Comparison of ENCODE assay signal across 9 mouse cellular contexts in the genomic region with DNA sequence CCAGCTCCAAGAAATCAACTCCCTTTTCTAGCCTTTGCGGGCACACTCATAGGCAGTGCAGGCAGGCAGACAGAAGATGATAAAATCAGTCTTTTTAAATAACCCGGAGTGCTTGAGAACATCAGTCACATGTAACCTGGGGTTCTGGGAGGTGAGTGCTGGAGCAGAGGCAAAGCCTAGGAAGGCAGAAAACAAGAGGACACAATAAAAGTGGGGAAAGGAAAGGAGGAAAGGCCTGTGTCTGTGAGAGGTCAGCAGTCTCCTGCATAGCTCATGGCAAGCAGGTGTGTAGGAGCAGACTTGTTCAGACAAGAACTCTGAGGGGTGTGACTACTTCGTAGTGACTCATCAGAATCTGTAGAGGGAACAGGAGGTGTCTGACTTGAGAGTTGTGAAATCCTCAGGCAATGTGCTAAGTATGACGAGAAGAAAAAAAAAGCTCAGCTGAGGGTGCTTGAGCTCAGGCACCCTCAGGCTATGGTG. TPM values are rescaled to one million over a fixed set of nuclear protein-coding genes. Genes with fewer than 3 reads are reported as not detected.
A peak's percentile ranks its signal among the peaks of the same experiment; 100 is the strongest.
DNase-seq lines count a peak whose midpoint lies in the region; ATAC-seq lines count a peak whose summit lies in the region.
"Had no signal": no experiment of that assay in that cellular context is flagged by ENCODE, and none has a peak within 500 bp of the region (broad histone marks: within the 10 kb centered on the region; RNA-seq: fewer than 3 reads in every experiment).

No protein-coding gene starts in this region.

- no peaks in the 10 kb centered on the region for H3K4me1 ChIP-seq in embryonic facial prominence, embryonic 13.5 days
- peaks cover 49% of the 10 kb centered on the region for H3K4me1 ChIP-seq in liver, embryonic 12.5 days
- H3K4me1 ChIP-seq in stomach, embryonic 16.5 days (ENCODE audit: control insufficient read depth, insufficient read depth, low read length), result no peaks in the 10 kb centered on the region; the same call in 1 of the 2 replicates
- peaks cover 5% of the 10 kb centered on the region; the same call in 1 of the 2 replicates for H3K4me1 ChIP-seq in kidney, embryonic 15.5 days

- peaks cover 22% of the 10 kb centered on the region for H3K36me3 ChIP-seq in embryonic facial prominence, embryonic 13.5 days
- peaks cover 69% of the 10 kb centered on the region for H3K36me3 ChIP-seq in liver, embryonic 12.5 days
- 0 out of 2 replicates have a peak, but pooled peaks cover 2% of the 10 kb centered on the region for H3K36me3 ChIP-seq in stomach, embryonic 16.5 days (ENCODE audit: control insufficient read depth, insufficient read depth, low read length)
- H3K36me3 ChIP-seq in kidney, embryonic 15.5 days, result peaks cover 17% of the 10 kb centered on the region; the same call in 1 of the 2 replicates

- no peaks in the 10 kb centered on the region for H3K27me3 ChIP-seq in embryonic facial prominence, embryonic 13.5 days
- no peaks in the 10 kb centered on the region for H3K27me3 ChIP-seq in liver, embryonic 12.5 days (replicated peaks)
- H3K27me3 ChIP-seq in stomach, embryonic 16.5 days (ENCODE audit: control insufficient read depth, insufficient read depth, low read length), result no peaks in the 10 kb centered on the region
- H3K27me3 ChIP-seq in kidney, embryonic 15.5 days, result no peaks in the 10 kb centered on the region
- H3K27me3 ChIP-seq: heart, embryonic 15.5 days had no signal

- H3K27ac ChIP-seq in embryonic facial prominence, embryonic 13.5 days, result no peak overlapping the region
- H3K27ac ChIP-seq in liver, embryonic 12.5 days, result peak overlapping the region; percentile 80
- H3K27ac ChIP-seq in stomach, embryonic 16.5 days (ENCODE audit: low read length), result peak overlapping the region; percentile 31
- no peak overlapping the region for H3K27ac ChIP-seq in kidney, embryonic 15.5 days
- H3K27ac ChIP-seq: heart, embryonic 15.5 days had no signal

- ATAC-seq in embryonic facial prominence, embryonic 13.5 days (ENCODE audit: insufficient number of reproducible peaks, insufficient read depth, low FRiP score, low TSS enrichment, low read depth), result peak; percentile 52; the same call in 1 of the 2 replicates
- ATAC-seq in liver, embryonic 12.5 days, result peak; percentile 95
- ATAC-seq in stomach, embryonic 16.5 days (ENCODE audit: insufficient read depth, low FRiP score), result peak; percentile 88
- ATAC-seq in kidney, embryonic 15.5 days (replicated peaks; ENCODE audit: low FRiP score), result no peak; the same call in 1 of the 2 replicates

- H3K9ac ChIP-seq in embryonic facial prominence, embryonic 13.5 days, result no peak overlapping the region
- peak overlapping the region; percentile 40 for H3K9ac ChIP-seq in liver, embryonic 12.5 days
- H3K9ac ChIP-seq in stomach, embryonic 16.5 days (ENCODE audit: low read length), result no peak overlapping the region
- no peak overlapping the region for H3K9ac ChIP-seq in kidney, embryonic 15.5 days
- H3K9ac ChIP-seq: heart, embryonic 15.5 days had no signal

- 78% methylated on average over 4 of the region's 4 CpGs for WGBS in embryonic facial prominence, embryonic 13.5 days
- 34% methylated on average over 4 of the region's 4 CpGs for WGBS in liver, embryonic 12.5 days (ENCODE audit: insufficient replicate concordance)
- WGBS in stomach, embryonic 16.5 days, result 70% methylated on average over 4 of the region's 4 CpGs
- WGBS in kidney, embryonic 15.5 days, result 79% methylated on average over 4 of the region's 4 CpGs

- no peaks in the 10 kb centered on the region for H3K9me3 ChIP-seq in embryonic facial prominence, embryonic 13.5 days
- H3K9me3 ChIP-seq in liver, embryonic 12.5 days (replicated peaks), result no peaks in the 10 kb centered on the region
- H3K9me3 ChIP-seq in stomach, embryonic 16.5 days (replicated peaks; ENCODE audit: control insufficient read depth, low read length), result no peaks in the 10 kb centered on the region
- H3K9me3 ChIP-seq in kidney, embryonic 15.5 days (replicated peaks), result no peaks in the 10 kb centered on the region
- H3K9me3 ChIP-seq: heart, embryonic 15.5 days had no signal

- peak; percentile 44 to 47 for DNase-seq in right cerebral cortex, adult 2 months (ENCODE audit: low spot score in 2 of 2)
- DNase-seq in right cerebral cortex, postnatal 4 days, result no peak
- no peak for DNase-seq in kidney, postnatal 10 days
- DNase-seq in kidney, adult 9 months, result no peak

- no peak overlapping the region for H3K4me2 ChIP-seq in embryonic facial prominence, embryonic 13.5 days
- H3K4me2 ChIP-seq in liver, embryonic 12.5 days, result peak overlapping the region; percentile 54
- no peak overlapping the region for H3K4me2 ChIP-seq in stomach, embryonic 16.5 days (ENCODE audit: low read depth, low read length)
- H3K4me2 ChIP-seq in kidney, embryonic 15.5 days, result no peak overlapping the region
- H3K4me2 ChIP-seq: heart, embryonic 15.5 days had no signal

- no peak overlapping the region for H3K4me3 ChIP-seq in embryonic facial prominence, embryonic 13.5 days
- H3K4me3 ChIP-seq in liver, embryonic 12.5 days, result no peak overlapping the region
- H3K4me3 ChIP-seq in stomach, embryonic 16.5 days (replicated peaks; ENCODE audit: low read length), result no peak overlapping the region
- no peak overlapping the region for H3K4me3 ChIP-seq in kidney, embryonic 15.5 days (replicated peaks)
- H3K4me3 ChIP-seq: heart, embryonic 15.5 days had no signal

RNA-seq across cellular contexts. Expression of a gene that starts 14.4 kb away (rescaled TPM):
- polyA plus RNA-seq in embryonic facial prominence, embryonic 13.5 days (2015; fragmentation: Nextera tagmentation; extraction: Ambion mirVana), result 37.6 and 40.6 TPM in 2 replicates
- polyA plus RNA-seq in liver, embryonic 12.5 days (2016; fragmentation: Nextera tagmentation; extraction: Ambion mirVana), result 44.6 and 44.9 TPM in 2 replicates
- polyA plus RNA-seq in stomach, embryonic 16.5 days (2015; fragmentation: Nextera tagmentation; extraction: Ambion mirVana), result 38.2 and 40.4 TPM in 2 replicates
- polyA plus RNA-seq in kidney, embryonic 15.5 days (2015; fragmentation: Nextera tagmentation; extraction: Ambion mirVana), result 39.6 and 40.8 TPM in 2 replicates

Comparison
In these comparisons a context has a peak if more than half of its experiments do, and no peak if none do; other contexts are left out.
1. DNase-seq: peak in right cerebral cortex, adult 2 months (2 of 2); none in right cerebral cortex, postnatal 4 days (single experiment), kidney, postnatal 10 days (single experiment) and kidney, adult 9 months (single experiment).
2. H3K27ac ChIP-seq: peak in liver, embryonic 12.5 days (single experiment) and stomach, embryonic 16.5 days (single experiment); none in embryonic facial prominence, embryonic 13.5 days (single experiment) and kidney, embryonic 15.5 days (single experiment).